Mouse (Mus musculus) brain, embryonic 14.5 days (tissue): ENCODE measurements around the gene Sel1l.

ENCODE experiments used
- CTCF ChIP-seq: fragments of 200-500 bp; IDR thresholded peaks from 2 replicates; pipeline ENCODE4 v1.5.1; 2012; ENCODE audit warnings: inconsistent platforms, mild to moderate bottlenecking, moderate library complexity, borderline replicate concordance; ENCODE audit not compliant: insufficient read depth, insufficient read length; ENCODE audit errors: extremely low read depth
- POLR2A ChIP-seq: fragments of 200-500 bp; IDR thresholded peaks from 2 replicates; pipeline ENCODE4 v1.6.1; 2012; ENCODE audit warnings: mild to moderate bottlenecking, inconsistent platforms, borderline replicate concordance; ENCODE audit not compliant: poor library complexity, insufficient read depth, insufficient read length, severe bottlenecking; ENCODE audit errors: extremely low read depth

GRCm38 (mm10) chr12:91892622-91893560 lies 43.9 kb upstream of the Sel1l start:
- no peak for TF ChIP-seq CTCF
- no peak for TF ChIP-seq POLR2A
